Mouse (Mus musculus): Measurements from ENCODE around the gene Prpf18. TPM values are rescaled to one million over a fixed set of nuclear protein-coding genes. Genes with fewer than 3 reads are reported as not detected.
A peak's percentile ranks its signal among the peaks of the same experiment; 100 is the strongest.
"Not testable (repeated sequence)": the region's sequence is repeated elsewhere in the genome, so short reads cannot be mapped to it uniquely, and the experiment has no call there.

Prpf18 gene
- total RNA-seq, 2 experiments from 2014 or later: 30.0 to 31.5 TPM

GRCm38 (mm10) chr2:4616995-4617394 lies 34.9 kb downstream of the Prpf18 start:
- DNase-seq: no peak
- intact Hi-C loops (cut with DNase I): no loop called here

GRCm38 (mm10) chr2:4615014-4615546 lies 36.8 kb downstream of the Prpf18 start:
- DNase-seq: no peak
- intact Hi-C loops (cut with DNase I): no loop called here

- not testable (repeated sequence) for DNase-seq
Observed at GRCm38 (mm10) chr2:4614276-4614929, 37.5 kb downstream of the Prpf18 start.

GRCm38 (mm10) chr2:4611704-4612103 lies 40.2 kb downstream of the Prpf18 start:
- intact Hi-C loops (cut with DNase I): loop anchor here (5.0 kb wide), 1 partner anchor 41 kb away; the partner anchor contains the start of gene Prpf18
- DNase-seq: no peak

More at GRCm38 (mm10) chr2:4614276-4614929, 37.5 kb downstream of the Prpf18 start:
- intact Hi-C loops (cut with DNase I): loop anchor here (5.0 kb wide), 1 partner anchor 38 kb away; the partner anchor contains the start of gene Prpf18

- intact Hi-C loops (cut with DNase I): loop anchor here (5.0 kb wide), 1 partner anchor 41 kb away; the partner anchor contains the start of gene Prpf18
- DNase-seq: no peak
Observed at GRCm38 (mm10) chr2:4611295-4611694, 40.6 kb downstream of the Prpf18 start.

- DNase-seq: no peak
- intact Hi-C loops (cut with DNase I): no loop called here
Observed at GRCm38 (mm10) chr2:4609433-4609832, 42.5 kb downstream of the Prpf18 start.

GRCm38 (mm10) chr2:4608253-4608652 lies 43.7 kb downstream of the Prpf18 start:
- intact Hi-C loops (cut with DNase I): no loop called here
- no peak for DNase-seq

- no peak for DNase-seq
- intact Hi-C loops (cut with DNase I): no loop called here
Observed at GRCm38 (mm10) chr2:4606559-4606958, 45.4 kb downstream of the Prpf18 start.

GRCm38 (mm10) chr2:4603361-4603945 lies 48.5 kb downstream of the Prpf18 start:
- intact Hi-C loops (cut with DNase I): loop anchor here (5.0 kb wide), 2 partner anchors 259 to 381 kb away; no protein-coding TSS in a partner anchor
- peak; percentile 51 to 58 for DNase-seq

- intact Hi-C loops (cut with DNase I): loop anchor here (1.0 to 5.0 kb wide), 5 partner anchors 42 to 379 kb away; no protein-coding TSS in a partner anchor
- peak; percentile 72 to 81 for DNase-seq
Observed at GRCm38 (mm10) chr2:4601034-4601890, 50.7 kb downstream of the Prpf18 start.

GRCm38 (mm10) chr2:4596992-4597391 lies 54.9 kb downstream of the Prpf18 start:
- DNase-seq: no peak
- intact Hi-C loops (cut with DNase I): no loop called here

GRCm38 (mm10) chr2:4593878-4594387 lies 58.0 kb downstream of the Prpf18 start:
- DNase-seq: no peak
- intact Hi-C loops (cut with DNase I): no loop called here

GRCm38 (mm10) chr2:4593433-4593832 lies 58.5 kb downstream of the Prpf18 start:
- peak; percentile 71 to 77 for DNase-seq
- intact Hi-C loops (cut with DNase I): no loop called here

GRCm38 (mm10) chr2:4592666-4593065 lies 59.2 kb downstream of the Prpf18 start:
- intact Hi-C loops (cut with DNase I): no loop called here
- DNase-seq: peak; percentile 55 to 57

GRCm38 (mm10) chr2:4591647-4592046 lies 60.3 kb downstream of the Prpf18 start:
- intact Hi-C loops (cut with DNase I): no loop called here
- no peak for DNase-seq

- no peak for DNase-seq
- intact Hi-C loops (cut with DNase I): no loop called here
Observed at GRCm38 (mm10) chr2:4587685-4588409, 64.1 kb downstream of the Prpf18 start.

GRCm38 (mm10) chr2:4586245-4586644 lies 65.7 kb downstream of the Prpf18 start:
- peak; percentile 45 for DNase-seq
- intact Hi-C loops (cut with DNase I): no loop called here

GRCm38 (mm10) chr2:4584252-4584651 lies 67.7 kb downstream of the Prpf18 start:
- intact Hi-C loops (cut with DNase I): no loop called here
- no peak for DNase-seq

GRCm38 (mm10) chr2:4582930-4583329 lies 69.0 kb downstream of the Prpf18 start:
- intact Hi-C loops (cut with DNase I): no loop called here
- no peak for DNase-seq

- intact Hi-C loops (cut with DNase I): no loop called here
- no peak for DNase-seq
Observed at GRCm38 (mm10) chr2:4580666-4581065, 71.2 kb downstream of the Prpf18 start.
